Mouse (Mus musculus): ENCODE results near the gene Nox3. TPM values are rescaled to one million over a fixed set of nuclear protein-coding genes. Genes with fewer than 3 reads are reported as not detected.

Nox3 gene
- polyA plus RNA-seq, 1 experiment from 2014 or later = not detected

Other genes with a start within 250 kb of the Nox3 start
- gene Cldn20, start 163.7 kb downstream of the Nox3 start, polyA plus RNA-seq (2018) = not detected in 3 replicates
- gene Tfb1m, start 138.5 kb downstream of the Nox3 start, polyA plus RNA-seq (2018) = 4.7 to 10.1 TPM (median 8.5 TPM) in 3 replicates

Measured in macrophage (primary cell).